Mouse (Mus musculus) brain, embryonic 14.5 days (tissue): ENCODE results near the gene Spata45.

ENCODE experiments used
- CTCF ChIP-seq: fragments of 200-500 bp; IDR thresholded peaks from 2 replicates; pipeline ENCODE4 v1.5.1; 2012; ENCODE audit warnings: inconsistent platforms, mild to moderate bottlenecking, moderate library complexity, borderline replicate concordance; ENCODE audit not compliant: insufficient read depth, insufficient read length; ENCODE audit errors: extremely low read depth
- POLR2A ChIP-seq: fragments of 200-500 bp; IDR thresholded peaks from 2 replicates; pipeline ENCODE4 v1.6.1; 2012; ENCODE audit warnings: mild to moderate bottlenecking, inconsistent platforms, borderline replicate concordance; ENCODE audit not compliant: poor library complexity, insufficient read depth, insufficient read length, severe bottlenecking; ENCODE audit errors: extremely low read depth

DNA sequence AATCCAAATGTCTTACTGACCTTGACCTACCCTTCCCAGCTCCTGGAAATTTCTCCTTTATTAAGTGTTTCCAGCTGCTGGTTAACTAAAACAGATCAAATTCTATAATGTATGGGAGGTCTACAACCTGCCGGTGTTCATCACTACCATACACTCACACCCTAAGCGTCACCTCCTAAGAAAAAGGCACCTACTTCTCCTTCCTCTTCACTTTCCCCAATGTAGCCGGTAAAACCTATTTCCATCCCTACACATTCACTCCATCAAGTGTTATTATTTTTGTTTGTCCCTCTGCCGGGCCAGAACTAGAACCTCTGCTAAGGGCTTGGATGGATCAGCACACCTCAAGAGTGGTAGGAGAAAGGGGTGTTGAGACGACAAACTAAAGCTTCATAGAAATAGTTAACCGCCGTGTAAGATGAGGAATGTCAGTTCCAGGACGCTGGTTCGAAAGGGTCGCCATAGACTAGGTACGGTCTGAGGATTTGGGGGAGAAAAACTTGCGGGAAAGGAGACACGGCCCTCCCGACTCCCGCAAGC, 25.9 kb downstream of the Spata45 start:
- no peak for TF ChIP-seq CTCF
- TF ChIP-seq POLR2A: no peak
